Mouse (Mus musculus): ENCODE results near the gene Psmb6. TPM values are rescaled to one million over a fixed set of nuclear protein-coding genes. Genes with fewer than 3 reads are reported as not detected.
A peak's percentile ranks its signal among the peaks of the same experiment; 100 is the strongest.
"Not testable (repeated sequence)": the region's sequence is repeated elsewhere in the genome, so short reads cannot be mapped to it uniquely, and the experiment has no call there.

Psmb6 gene
- polyA plus RNA-seq, 2 experiments: 155 to 345 TPM

DNA sequence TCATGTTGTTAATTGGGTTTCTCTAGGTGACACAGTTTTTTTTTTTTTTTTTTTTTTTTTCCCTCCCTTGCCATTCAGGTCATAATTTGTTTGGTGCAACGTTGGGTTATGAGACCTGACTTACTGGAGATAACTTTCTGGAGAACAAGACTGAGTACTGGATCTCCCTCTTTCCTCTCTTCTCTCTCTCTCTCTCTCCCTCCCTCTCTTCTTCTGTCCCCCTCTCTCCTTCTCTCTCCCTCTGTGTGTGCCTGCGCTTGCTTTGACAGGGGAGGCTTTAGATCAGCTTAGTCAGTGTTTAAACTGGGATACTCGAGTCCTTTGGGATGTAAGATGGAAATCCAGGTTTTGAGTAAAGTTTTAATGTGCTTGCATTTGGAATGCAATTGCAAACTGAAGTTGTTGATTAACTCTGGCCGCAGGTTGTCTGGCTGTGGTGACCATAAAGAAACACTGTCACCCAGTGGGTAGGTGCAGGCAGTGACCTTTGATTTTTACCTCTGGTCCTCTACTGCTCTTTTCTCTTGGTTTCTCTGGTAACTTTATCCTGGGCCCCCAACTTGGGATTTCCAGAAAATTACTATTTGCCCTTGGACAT, 39.2 kb downstream of the Psmb6 start:
- Histone ChIP-seq H3K27me3 (ENCODE audit: control insufficient read depth, insufficient read depth, low read length) (no peaks in the 10 kb centered on the region), H3K9me3 (ENCODE audit: control insufficient read depth, low read length) (no peaks in the 10 kb centered on the region), H3K27ac (peak overlapping the region; percentile 41; the same call in 1 of the 2 replicates), H3K9ac (replicated peaks) (peak overlapping the region; percentile 78; the same call in 1 of the 2 replicates), H3K4me3 (ENCODE audit: insufficient read depth in 1 of 2, low read depth in 2 of 2, low read length in 2 of 2) (peak overlapping the region; percentile 73 to 93), H3K36me3 (replicated peaks; ENCODE audit: control insufficient read depth, insufficient read depth, low read depth) (no peaks in the 10 kb centered on the region), H3K4me2 (ENCODE audit: low read depth) (peak overlapping the region; percentile 91), H3K4me1 (replicated peaks; ENCODE audit: control insufficient read depth in 2 of 2, insufficient read depth in 2 of 2, low read length in 1 of 2) (peaks cover 11 to 28% of the 10 kb centered on the region in 2 experiments)
- WGBS (ENCODE audit: insufficient replicate concordance): 36% methylated on average over 4 of the region's 4 CpGs
- TF ChIP-seq CTCF (IDR thresholded peaks at IDR 0.05; ENCODE audit: low read depth) (no peak), EP300 (IDR thresholded peaks at IDR 0.05; ENCODE audit: low read depth) (no peak)
- DNase-seq (ENCODE audit: low read depth in 3 of 3, low spot score in 3 of 3) (no peak), ATAC-seq (ENCODE audit: insufficient read depth) (no peak)

DNA sequence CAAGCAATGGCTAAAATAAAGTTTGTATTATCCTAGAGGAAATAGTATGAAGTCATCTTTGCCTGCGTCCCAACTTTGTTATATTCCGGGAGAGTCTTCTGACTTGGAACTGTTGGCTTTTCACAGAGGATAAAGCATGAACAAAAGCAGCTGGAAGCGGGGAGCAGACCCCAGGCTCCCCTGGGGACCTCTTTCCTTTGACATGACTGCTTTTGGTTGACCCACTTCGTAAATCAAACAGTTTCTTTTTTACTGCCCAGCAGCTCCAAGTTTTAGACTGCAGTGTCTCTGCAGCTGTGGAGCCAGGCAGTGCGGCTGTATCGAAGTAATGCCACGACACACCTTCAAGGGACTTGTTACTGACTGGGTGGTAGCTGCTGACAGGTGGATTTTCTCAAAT, 41.4 kb downstream of the Psmb6 start:
- no peaks in the 10 kb centered on the region for H3K36me3 ChIP-seq (replicated peaks; ENCODE audit: control insufficient read depth, insufficient read depth, low read depth)
- no peak overlapping the region for H3K27ac ChIP-seq
- H3K4me1 ChIP-seq (replicated peaks; ENCODE audit: control insufficient read depth in 2 of 2, insufficient read depth in 2 of 2, low read length in 1 of 2): peaks cover 21 to 43% of the 10 kb centered on the region in 2 experiments
- H3K27me3 ChIP-seq (ENCODE audit: control insufficient read depth, insufficient read depth, low read length): no peaks in the 10 kb centered on the region
- DNase-seq (ENCODE audit: low read depth in 3 of 3, low spot score in 3 of 3): no peak
- no peak overlapping the region for H3K9ac ChIP-seq (replicated peaks)
- TF ChIP-seq CTCF (IDR thresholded peaks at IDR 0.05; ENCODE audit: low read depth) (no peak), EP300 (IDR thresholded peaks at IDR 0.05; ENCODE audit: low read depth) (no peak)
- WGBS (ENCODE audit: insufficient replicate concordance): 81% methylated on average over 7 of the region's 7 CpGs
- ATAC-seq (ENCODE audit: insufficient read depth): no peak
- H3K9me3 ChIP-seq (ENCODE audit: control insufficient read depth, low read length): no peaks in the 10 kb centered on the region
- no peak overlapping the region for H3K4me2 ChIP-seq (ENCODE audit: low read depth)
- H3K4me3 ChIP-seq (ENCODE audit: insufficient read depth in 1 of 2, low read depth in 2 of 2, low read length in 2 of 2): no peak overlapping the region

DNA sequence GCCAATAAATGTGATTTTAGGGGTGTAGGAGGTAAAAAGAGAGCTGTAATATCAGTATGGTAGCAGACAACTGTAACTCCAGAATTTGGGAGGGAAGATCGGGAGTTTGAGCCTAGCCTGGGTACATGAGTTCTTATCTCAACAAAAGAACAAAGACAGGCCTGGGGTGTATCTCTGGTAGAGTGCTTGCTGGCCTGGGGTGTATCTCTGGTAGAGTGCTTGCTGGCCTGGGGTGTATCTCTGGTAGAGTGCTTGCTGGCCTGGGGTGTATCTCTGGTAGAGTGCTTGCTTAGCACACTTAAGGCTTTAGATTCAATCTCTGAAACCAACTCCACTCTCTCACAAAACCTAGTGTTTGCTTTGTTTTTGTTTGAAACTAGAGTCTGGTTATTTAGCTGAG, 45.4 kb downstream of the Psmb6 start:
- not testable (repeated sequence) for H3K4me2 ChIP-seq (ENCODE audit: low read depth); H3K9me3 ChIP-seq (ENCODE audit: control insufficient read depth, low read length); H3K27me3 ChIP-seq (ENCODE audit: control insufficient read depth, insufficient read depth, low read length); DNase-seq (ENCODE audit: low read depth in 3 of 3, low spot score in 3 of 3); H3K9ac ChIP-seq (replicated peaks); H3K27ac ChIP-seq; H3K36me3 ChIP-seq (replicated peaks; ENCODE audit: control insufficient read depth, insufficient read depth, low read depth); H3K4me3 ChIP-seq (ENCODE audit: insufficient read depth in 1 of 2, low read depth in 2 of 2, low read length in 2 of 2)
- 15% methylated on average over 1 of the region's 1 CpGs for WGBS (ENCODE audit: insufficient replicate concordance)
- H3K4me1 ChIP-seq (replicated peaks; ENCODE audit: control insufficient read depth in 2 of 2, insufficient read depth in 2 of 2, low read length in 1 of 2): peaks cover 20 to 34% of the 10 kb centered on the region in 2 experiments
- ATAC-seq (ENCODE audit: insufficient read depth): peak; percentile 80

DNA sequence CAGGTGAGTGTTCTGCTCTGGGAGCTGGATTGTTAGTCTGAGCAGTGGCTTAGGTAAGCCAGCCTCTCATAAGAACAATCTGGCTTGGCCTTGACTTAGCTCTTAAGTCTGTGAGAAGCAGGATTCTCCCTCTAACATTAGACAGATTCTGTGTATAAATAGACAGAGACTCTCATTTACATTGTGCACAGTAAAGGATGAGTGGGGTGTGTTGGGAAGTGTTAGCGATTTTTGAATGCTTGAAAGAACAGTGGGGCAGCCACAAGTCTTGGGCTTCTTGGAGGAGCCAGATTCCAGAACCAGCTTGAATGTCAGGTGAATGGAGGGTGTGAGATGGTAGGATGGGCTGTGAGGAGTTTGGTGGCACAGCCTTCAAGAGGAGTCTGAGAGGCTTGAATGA, 46.5 kb downstream of the Psmb6 start:
- H3K4me2 ChIP-seq (ENCODE audit: low read depth): no peak overlapping the region
- TF ChIP-seq CTCF (IDR thresholded peaks at IDR 0.05; ENCODE audit: low read depth): no peak
- TF ChIP-seq EP300 (IDR thresholded peaks at IDR 0.05; ENCODE audit: low read depth): no peak

DNA sequence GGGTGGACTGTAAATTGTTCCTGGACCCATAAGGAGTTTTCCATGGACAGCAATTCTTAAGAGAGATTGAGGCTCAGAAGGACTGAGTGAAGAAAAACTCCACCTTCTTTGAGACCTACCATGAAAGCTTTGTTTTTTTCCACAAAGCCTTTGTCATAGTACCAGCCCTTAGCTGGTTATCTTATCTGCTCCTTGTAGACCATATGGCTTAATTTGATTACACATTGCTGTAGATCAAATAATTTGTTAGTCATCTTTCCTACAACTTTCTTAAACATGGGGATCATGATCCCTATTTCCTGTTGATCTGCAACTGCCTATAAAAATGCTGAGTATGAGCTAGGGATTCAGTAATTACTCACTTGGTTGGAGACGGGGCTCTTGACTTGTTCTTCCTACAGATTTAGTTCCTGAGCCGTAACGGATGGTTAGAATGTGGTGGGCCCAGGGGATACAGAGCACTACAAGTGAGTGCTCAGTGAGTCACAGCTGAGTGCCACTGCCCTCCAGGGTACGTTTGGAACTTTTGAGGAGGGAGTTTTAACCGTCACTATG, 47.3 kb downstream of the Psmb6 start:
- H3K27ac ChIP-seq: no peak overlapping the region
- WGBS (ENCODE audit: insufficient replicate concordance): 32% methylated on average over 5 of the region's 5 CpGs
- H3K4me1 ChIP-seq (replicated peaks; ENCODE audit: control insufficient read depth in 2 of 2, insufficient read depth in 2 of 2, low read length in 1 of 2): peaks cover 20 to 34% of the 10 kb centered on the region in 2 experiments
- H3K9me3 ChIP-seq (ENCODE audit: control insufficient read depth, low read length): no peaks in the 10 kb centered on the region
- H3K9ac ChIP-seq (replicated peaks): no peak overlapping the region
- DNase-seq (ENCODE audit: low read depth in 3 of 3, low spot score in 3 of 3) (no peak), ATAC-seq (ENCODE audit: insufficient read depth) (peak; percentile 55; the same call in 1 of the 2 replicates)
- no peak overlapping the region for H3K4me3 ChIP-seq (ENCODE audit: insufficient read depth in 1 of 2, low read depth in 2 of 2, low read length in 2 of 2)
- H3K27me3 ChIP-seq (ENCODE audit: control insufficient read depth, insufficient read depth, low read length): no peaks in the 10 kb centered on the region
- no peaks in the 10 kb centered on the region for H3K36me3 ChIP-seq (replicated peaks; ENCODE audit: control insufficient read depth, insufficient read depth, low read depth)
- peak overlapping the region; percentile 31 for H3K4me2 ChIP-seq (ENCODE audit: low read depth)
- TF ChIP-seq CTCF (IDR thresholded peaks at IDR 0.05; ENCODE audit: low read depth): no peak
- peak; percentile 58; the same call in 1 of the 2 replicates for TF ChIP-seq EP300 (IDR thresholded peaks at IDR 0.05; ENCODE audit: low read depth)

More for the DNA sequence above, 46.5 kb downstream of the Psmb6 start:
- Histone ChIP-seq H3K36me3 (replicated peaks; ENCODE audit: control insufficient read depth, insufficient read depth, low read depth) (no peaks in the 10 kb centered on the region), H3K27ac (no peak overlapping the region), H3K9me3 (ENCODE audit: control insufficient read depth, low read length) (no peaks in the 10 kb centered on the region), H3K4me3 (ENCODE audit: insufficient read depth in 1 of 2, low read depth in 2 of 2, low read length in 2 of 2) (no peak overlapping the region), H3K9ac (replicated peaks) (no peak overlapping the region), H3K4me1 (replicated peaks; ENCODE audit: control insufficient read depth in 2 of 2, insufficient read depth in 2 of 2, low read length in 1 of 2) (peaks cover 20 to 34% of the 10 kb centered on the region in 2 experiments), H3K27me3 (ENCODE audit: control insufficient read depth, insufficient read depth, low read length) (no peaks in the 10 kb centered on the region)
- 76% methylated on average over 1 of the region's 1 CpGs for WGBS (ENCODE audit: insufficient replicate concordance)
- ATAC-seq (ENCODE audit: insufficient read depth) (no peak), DNase-seq (ENCODE audit: low read depth in 3 of 3, low spot score in 3 of 3) (no peak)

All from liver, embryonic 14.5 days (tissue).